In genomic region chr2:119108554-119108953, GRCm38 (mm10) we compare ENCODE assay signal across 8 mouse cellular contexts. TPM values are rescaled to one million over a fixed set of nuclear protein-coding genes. Genes with fewer than 3 reads are reported as not detected.
DNase-seq lines count a peak whose midpoint lies in the region; ATAC-seq and TF ChIP-seq lines count a peak whose summit lies in the region.

No protein-coding gene starts in this region.

- DNase-seq in kidney, adult 11 months = peak; percentile 19
- peak; percentile 42 for DNase-seq in adrenal gland, adult 8-10 months
- DNase-seq in induced T-regulatory cell, adult 2 months (ENCODE audit: low read depth) = peak; percentile 29
- DNase-seq in ovary, postnatal 14 days (ENCODE audit: low spot score) = peak; percentile 7
- DNase-seq in midbrain, postnatal 0 days (ENCODE audit: low spot score) = no peak
- no peak for DNase-seq in left cerebral cortex, postnatal 14 days (ENCODE audit: low spot score in 2 of 2)

- H3K4me2 ChIP-seq in kidney, embryonic 15.5 days = no peak overlapping the region
- H3K4me2 ChIP-seq in midbrain, postnatal 0 days (ENCODE audit: low read depth, low read length, poor library complexity, severe bottlenecking) = no peak overlapping the region

- no peak overlapping the region for H3K9ac ChIP-seq in kidney, embryonic 15.5 days
- H3K9ac ChIP-seq in midbrain, postnatal 0 days (replicated peaks; ENCODE audit: low read length, poor library complexity, severe bottlenecking) = no peak overlapping the region

- no peaks in the 10 kb centered on the region for H3K9me3 ChIP-seq in kidney, embryonic 15.5 days (replicated peaks)
- no peaks in the 10 kb centered on the region for H3K9me3 ChIP-seq in midbrain, postnatal 0 days (ENCODE audit: low read length)

- no peak for ATAC-seq in kidney, embryonic 15.5 days (replicated peaks; ENCODE audit: low FRiP score)
- no peak for ATAC-seq in midbrain, postnatal 0 days (ENCODE audit: low FRiP score)
- ATAC-seq in frontal cortex, adult (ENCODE audit: low TSS enrichment) = no peak

- no peak overlapping the region for H3K27ac ChIP-seq in kidney, embryonic 15.5 days
- no peak overlapping the region for H3K27ac ChIP-seq in midbrain, postnatal 0 days (ENCODE audit: low read depth, low read length)

- peaks cover 10% of the 10 kb centered on the region for H3K4me1 ChIP-seq in kidney, embryonic 15.5 days
- H3K4me1 ChIP-seq in midbrain, postnatal 0 days (ENCODE audit: insufficient read depth, low read length) = no peaks in the 10 kb centered on the region

- intact Hi-C loops in left cerebral cortex, postnatal 14 days (cut with DNase I) = no loop called here

- WGBS in kidney, embryonic 15.5 days = 67% methylated on average over 4 of the region's 4 CpGs
- WGBS in midbrain, postnatal 0 days = 79% methylated on average over 4 of the region's 4 CpGs

- no peak for TF ChIP-seq CTCF in midbrain, postnatal 0 days (IDR thresholded peaks at IDR 0.05)

- peaks cover 30% of the 10 kb centered on the region for H3K36me3 ChIP-seq in kidney, embryonic 15.5 days
- no peaks in the 10 kb centered on the region for H3K36me3 ChIP-seq in midbrain, postnatal 0 days (ENCODE audit: insufficient read depth, low read length)

- no peaks in the 10 kb centered on the region for H3K27me3 ChIP-seq in kidney, embryonic 15.5 days
- H3K27me3 ChIP-seq in midbrain, postnatal 0 days (ENCODE audit: insufficient read depth, low read length) = no peaks in the 10 kb centered on the region

- H3K4me3 ChIP-seq in kidney, embryonic 15.5 days (replicated peaks) = no peak overlapping the region
- H3K4me3 ChIP-seq in midbrain, postnatal 0 days (ENCODE audit: low read depth, low read length) = no peak overlapping the region

RNA-seq across cellular contexts. Expression of gene Rad51, which starts 4.0 kb away (rescaled TPM):
- polyA plus RNA-seq in kidney, embryonic 15.5 days (2015; fragmentation: Nextera tagmentation; extraction: Ambion mirVana) = 48.8 and 49.7 TPM in 2 replicates
- total RNA-seq in adrenal gland, adult 8-10 months (2022) = 1 to 10 TPM; 1.1 to 2.2 (median 1.7) TPM
- 0.22 and 0.66 TPM in 2 replicates for total RNA-seq in midbrain, postnatal 0 days (2014; rRNA removed)
- polyA plus RNA-seq in midbrain, postnatal 0 days (2015; fragmentation: Nextera tagmentation; extraction: Ambion mirVana) = 3.9 and 5.9 TPM in 2 replicates
- total RNA-seq in left cerebral cortex, postnatal 14 days (2021) = 1 to 10 TPM; 1.5 to 3.3 TPM

RNA-seq across cellular contexts. Expression of gene Rmdn3, which starts 48.3 kb away (rescaled TPM):
- polyA plus RNA-seq in kidney, embryonic 15.5 days (2015; fragmentation: Nextera tagmentation; extraction: Ambion mirVana) = 43.2 and 46.8 TPM in 2 replicates
- 10 to 100 TPM; 47.8 to 60.9 (median 54.4) TPM for total RNA-seq in adrenal gland, adult 8-10 months (2022)
- total RNA-seq in midbrain, postnatal 0 days (2014; rRNA removed) = 34.8 and 37.2 TPM in 2 replicates
- 38.8 and 43.1 TPM in 2 replicates for polyA plus RNA-seq in midbrain, postnatal 0 days (2015; fragmentation: Nextera tagmentation; extraction: Ambion mirVana)
- 10 to 100 TPM; 49.0 to 49.3 TPM for total RNA-seq in left cerebral cortex, postnatal 14 days (2021)

RNA-seq across cellular contexts. Expression of gene Gchfr, which starts 59.0 kb away (rescaled TPM):
- 32.0 and 36.9 TPM in 2 replicates for polyA plus RNA-seq in kidney, embryonic 15.5 days (2015; fragmentation: Nextera tagmentation; extraction: Ambion mirVana)
- 10 to 100 TPM in 2 of 4 experiments, 1 to 10 TPM in 2; 9.3 to 13.7 (median 10.9) TPM for total RNA-seq in adrenal gland, adult 8-10 months (2022)
- total RNA-seq in midbrain, postnatal 0 days (2014; rRNA removed) = 11.0 and 15.9 TPM in 2 replicates
- polyA plus RNA-seq in midbrain, postnatal 0 days (2015; fragmentation: Nextera tagmentation; extraction: Ambion mirVana) = 9.9 and 12.0 TPM in 2 replicates
- total RNA-seq in left cerebral cortex, postnatal 14 days (2021) = not detected

Comparison
In these comparisons a context has a peak if more than half of its experiments do, and no peak if none do; other contexts are left out.
1. DNase-seq: peak in kidney, adult 11 months (single experiment), adrenal gland, adult 8-10 months (single experiment), induced T-regulatory cell, adult 2 months (single experiment) and ovary, postnatal 14 days (single experiment); none in midbrain, postnatal 0 days (single experiment) and left cerebral cortex, postnatal 14 days (0 of 2).
2. RNA of gene Gchfr, which starts 59.0 kb away (total RNA-seq): 11.0 to 15.9 TPM in midbrain, postnatal 0 days and 9.3 to 13.7 TPM in adrenal gland, adult 8-10 months; not detected in left cerebral cortex, postnatal 14 days; every median in the first group is over 4 times any median in the second.